Mouse (Mus musculus) small intestine, adult 2 months (tissue): ENCODE measurements around the gene Dach1. TPM values are rescaled to one million over a fixed set of nuclear protein-coding genes. Genes with fewer than 3 reads are reported as not detected.

Experiments
- H3K27ac ChIP-seq: fragments of 200-500 bp; 2 replicates; pipeline ENCODE4 v1.5.1; 2012; ENCODE audit warnings: low read depth, low read length, control low read depth, inconsistent platforms; ENCODE audit not compliant: insufficient read depth
- H3K27me3 ChIP-seq: fragments of 200-500 bp; 2 replicates; pipeline ENCODE4 v1.6.1; 2012; ENCODE audit warnings: mild to moderate bottlenecking, moderate library complexity, low read length, inconsistent platforms; ENCODE audit not compliant: control insufficient read depth, insufficient read depth
- H3K36me3 ChIP-seq: fragments of 200-500 bp; 2 replicates; pipeline ENCODE4 v1.6.1; 2012; ENCODE audit warnings: mild to moderate bottlenecking, low read length, control low read depth, inconsistent platforms; ENCODE audit not compliant: control insufficient read depth, insufficient read depth
- H3K4me1 ChIP-seq: fragments of 200-500 bp; 2 replicates; pipeline ENCODE4 v1.6.1; 2012; ENCODE audit warnings: low read length, inconsistent platforms, mixed read lengths; ENCODE audit not compliant: control insufficient read depth, insufficient read depth, insufficient read length
- H3K4me3 ChIP-seq: fragments of 200-500 bp; 2 replicates; pipeline ENCODE4 v1.5.1; 2012; ENCODE audit warnings: low read depth, mild to moderate bottlenecking, control low read depth, inconsistent platforms, low read length, moderate library complexity
- CTCF ChIP-seq: fragments of 200-500 bp; IDR thresholded peaks from 2 replicates; pipeline ENCODE4 v1.5.1; 2012; ENCODE audit warnings: low read depth, mild to moderate bottlenecking, control low read depth, inconsistent platforms, low read length, moderate library complexity, mixed read lengths; ENCODE audit not compliant: insufficient replicate concordance, insufficient read length; ENCODE audit errors: extremely low read depth
- POLR2A ChIP-seq: fragments of 200-500 bp; IDR thresholded peaks from 2 replicates; pipeline ENCODE4 v1.6.1; 2012; ENCODE audit warnings: low read depth, mild to moderate bottlenecking, control low read depth, inconsistent platforms, low read length, moderate library complexity
- WGBS: fragments of 180-500 bp; shearing (Covaris S2); methylation state at CpG from one replicate; pipeline ENCODE4 v1.1.7; 2018; 5-methylcytosine and 5-hydroxymethylcytosine counted together
- polyA plus RNA-seq: library from polyadenylated mRNA; depleted of rRNA; stranded (reverse); fragments of >200 nt; gene quantifications from 2 replicates; pipeline ENCODE4 v1.2.3, GENCODE M21; 2012

Dach1 gene
- polyA plus RNA-seq, 1 experiment = 3.9 TPM

GRCm38 (mm10) chr14:97982676-97983075 lies 186.9 kb downstream of the Dach1 start:
- Histone ChIP-seq H3K4me1 (no peaks in the 10 kb centered on the region), H3K27ac (no peak overlapping the region), H3K36me3 (no peaks in the 10 kb centered on the region), H3K27me3 (no peaks in the 10 kb centered on the region), H3K4me3 (no peak overlapping the region)
- TF ChIP-seq CTCF = no peak
- TF ChIP-seq POLR2A = no peak
- 69% methylated on average over 6 of the region's 6 CpGs for WGBS

GRCm38 (mm10) chr14:97980879-97981278 lies 188.7 kb downstream of the Dach1 start:
- Histone ChIP-seq H3K27me3 (no peaks in the 10 kb centered on the region), H3K27ac (no peak overlapping the region), H3K4me1 (no peaks in the 10 kb centered on the region), H3K36me3 (no peaks in the 10 kb centered on the region), H3K4me3 (no peak overlapping the region)
- 27% methylated on average over 4 of the region's 4 CpGs for WGBS
- TF ChIP-seq POLR2A = no peak
- no peak for TF ChIP-seq CTCF

GRCm38 (mm10) chr14:97976091-97976490 lies 193.5 kb downstream of the Dach1 start:
- Histone ChIP-seq H3K4me1 (no peaks in the 10 kb centered on the region), H3K36me3 (no peaks in the 10 kb centered on the region), H3K27ac (no peak overlapping the region), H3K4me3 (no peak overlapping the region), H3K27me3 (no peaks in the 10 kb centered on the region)
- 48% methylated on average over 1 of the region's 1 CpGs for WGBS
- TF ChIP-seq POLR2A (no peak), CTCF (no peak)

GRCm38 (mm10) chr14:97975447-97975846 lies 194.1 kb downstream of the Dach1 start:
- Histone ChIP-seq H3K27ac (no peak overlapping the region), H3K27me3 (no peaks in the 10 kb centered on the region)
- no peak for TF ChIP-seq POLR2A
- TF ChIP-seq CTCF = no peak

GRCm38 (mm10) chr14:97964543-97965069 lies 205.0 kb downstream of the Dach1 start:
- Histone ChIP-seq H3K4me1 (no peaks in the 10 kb centered on the region), H3K27ac (no peak overlapping the region), H3K4me3 (no peak overlapping the region), H3K36me3 (no peaks in the 10 kb centered on the region), H3K27me3 (no peaks in the 10 kb centered on the region)
- no peak for TF ChIP-seq POLR2A
- no peak for TF ChIP-seq CTCF
- 72% methylated on average over 2 of the region's 2 CpGs for WGBS

More at GRCm38 (mm10) chr14:97975447-97975846, 194.1 kb downstream of the Dach1 start:
- no peaks in the 10 kb centered on the region for H3K4me1 ChIP-seq
- no peaks in the 10 kb centered on the region for H3K36me3 ChIP-seq
- no peak overlapping the region for H3K4me3 ChIP-seq
- WGBS = 93% methylated on average over 7 of the region's 7 CpGs

- H3K27ac ChIP-seq = no peak overlapping the region
- WGBS = 94% methylated on average over 6 of the region's 6 CpGs
- H3K36me3 ChIP-seq = no peaks in the 10 kb centered on the region
- H3K4me1 ChIP-seq = no peaks in the 10 kb centered on the region
- TF ChIP-seq POLR2A = no peak
- no peak for TF ChIP-seq CTCF
- no peaks in the 10 kb centered on the region for H3K27me3 ChIP-seq
- H3K4me3 ChIP-seq = no peak overlapping the region
Observed at GRCm38 (mm10) chr14:97963624-97964023, 205.9 kb downstream of the Dach1 start.

- TF ChIP-seq CTCF = no peak
- no peak for TF ChIP-seq POLR2A
- Histone ChIP-seq H3K36me3 (no peaks in the 10 kb centered on the region), H3K27ac (no peak overlapping the region), H3K4me3 (no peak overlapping the region), H3K27me3 (no peaks in the 10 kb centered on the region), H3K4me1 (no peaks in the 10 kb centered on the region)
- 82% methylated on average over 1 of the region's 1 CpGs for WGBS
Observed at GRCm38 (mm10) chr14:97956356-97956755, 213.2 kb downstream of the Dach1 start.

- no peaks in the 10 kb centered on the region for H3K27me3 ChIP-seq
- 69% methylated on average over 2 of the region's 2 CpGs for WGBS
- no peak overlapping the region for H3K4me3 ChIP-seq
- H3K27ac ChIP-seq = no peak overlapping the region
- TF ChIP-seq POLR2A (no peak), CTCF (no peak)
- H3K36me3 ChIP-seq = no peaks in the 10 kb centered on the region
- H3K4me1 ChIP-seq = no peaks in the 10 kb centered on the region
Observed at GRCm38 (mm10) chr14:97945471-97945870, 224.1 kb downstream of the Dach1 start.
